Mouse (Mus musculus): Measurements from ENCODE around the gene Zfp664. TPM values are rescaled to one million over a fixed set of nuclear protein-coding genes. Genes with fewer than 3 reads are reported as not detected.

Gene Zfp664
- polyA plus RNA-seq, 1 experiment from 2014 or later: 41.5 TPM

DNA sequence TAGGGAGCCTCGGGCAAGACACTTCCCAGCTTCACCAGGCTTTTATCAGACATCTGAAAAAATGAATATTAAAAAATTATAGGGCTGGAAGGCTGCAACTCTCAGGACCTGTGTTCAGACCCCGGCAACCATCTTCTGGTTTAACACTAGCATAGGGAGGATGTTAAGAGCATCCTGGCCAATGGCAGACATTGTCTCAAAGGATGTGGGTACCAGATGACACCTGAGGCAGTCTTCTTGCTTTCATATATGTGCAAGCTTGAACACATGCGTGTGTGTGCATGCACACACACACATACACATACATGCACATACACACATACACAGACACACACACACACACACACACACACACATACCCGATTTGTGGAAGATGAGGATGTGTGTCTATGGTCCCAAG, 82.6 kb downstream of the Zfp664 start:
- 79% methylated on average over 4 of the region's 4 CpGs for WGBS
- H3K27ac ChIP-seq (replicated peaks): no peak overlapping the region
- H3K9ac ChIP-seq (ENCODE audit: low read length): no peak overlapping the region
- no peak overlapping the region for H3K4me2 ChIP-seq (replicated peaks; ENCODE audit: low read depth)
- H3K27me3 ChIP-seq (ENCODE audit: control insufficient read depth, insufficient read depth, low read length): no peaks in the 10 kb centered on the region
- H3K36me3 ChIP-seq (ENCODE audit: control insufficient read depth, insufficient read depth, low read length): no peaks in the 10 kb centered on the region
- no peak for ATAC-seq (ENCODE audit: low FRiP score, low TSS enrichment)
- DNase-seq (ENCODE audit: low spot score): no peak
- H3K4me3 ChIP-seq (ENCODE audit: low read depth, low read length): no peak overlapping the region
- no peaks in the 10 kb centered on the region for H3K4me1 ChIP-seq (replicated peaks; ENCODE audit: control insufficient read depth, insufficient read depth)
- TF ChIP-seq CTCF (IDR thresholded peaks at IDR 0.05; ENCODE audit: low read depth): no peak
- TF ChIP-seq EP300 (optimal IDR thresholded peaks at IDR 0.05): no peak
- no peaks in the 10 kb centered on the region for H3K9me3 ChIP-seq (ENCODE audit: control insufficient read depth, low read length)

DNA sequence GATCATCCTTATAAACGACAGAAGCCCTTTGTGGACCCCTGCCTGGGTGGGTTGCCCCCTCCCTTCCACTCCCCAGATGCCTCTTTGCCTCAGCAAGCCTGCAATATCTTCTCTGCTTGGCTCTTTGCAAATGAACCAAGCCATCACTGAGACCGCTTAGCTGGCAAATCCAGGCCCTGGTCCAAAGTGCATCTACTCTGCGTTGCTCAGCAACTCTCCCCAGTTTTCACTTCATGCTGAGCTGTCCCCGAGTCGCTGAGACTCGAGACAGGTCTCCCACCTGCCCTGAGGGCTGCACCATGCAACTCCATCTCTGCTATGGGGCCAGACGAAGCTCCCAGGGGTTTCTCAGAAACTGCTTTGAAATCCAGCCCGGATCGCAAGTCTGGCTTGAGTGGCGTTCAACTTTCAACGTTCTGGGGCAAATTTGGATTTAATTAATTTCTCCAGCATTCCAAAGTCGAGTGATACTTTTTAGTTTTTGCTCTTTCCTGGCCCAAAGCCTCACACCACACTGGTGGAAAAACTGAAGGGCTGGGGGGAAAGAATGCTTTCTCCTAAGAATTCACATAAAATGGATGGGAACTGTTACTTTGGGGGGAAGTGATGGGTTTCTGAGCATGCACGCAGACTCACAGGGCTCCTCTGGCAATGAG, 88.3 kb downstream of the Zfp664 start:
- Histone ChIP-seq H3K9me3 (ENCODE audit: control insufficient read depth, low read length) (no peaks in the 10 kb centered on the region), H3K4me2 (replicated peaks; ENCODE audit: low read depth) (no peak overlapping the region), H3K27ac (replicated peaks) (no peak overlapping the region), H3K4me3 (ENCODE audit: low read depth, low read length) (no peak overlapping the region), H3K36me3 (ENCODE audit: control insufficient read depth, insufficient read depth, low read length) (no peaks in the 10 kb centered on the region), H3K9ac (ENCODE audit: low read length) (no peak overlapping the region), H3K27me3 (ENCODE audit: control insufficient read depth, insufficient read depth, low read length) (no peaks in the 10 kb centered on the region), H3K4me1 (replicated peaks; ENCODE audit: control insufficient read depth, insufficient read depth) (no peaks in the 10 kb centered on the region)
- WGBS: 57% methylated on average over 13 of the region's 13 CpGs
- ATAC-seq (ENCODE audit: low FRiP score, low TSS enrichment) (no peak), DNase-seq (ENCODE audit: low spot score) (no peak)
- TF ChIP-seq CTCF (IDR thresholded peaks at IDR 0.05; ENCODE audit: low read depth) (no peak), EP300 (optimal IDR thresholded peaks at IDR 0.05) (no peak)

DNA sequence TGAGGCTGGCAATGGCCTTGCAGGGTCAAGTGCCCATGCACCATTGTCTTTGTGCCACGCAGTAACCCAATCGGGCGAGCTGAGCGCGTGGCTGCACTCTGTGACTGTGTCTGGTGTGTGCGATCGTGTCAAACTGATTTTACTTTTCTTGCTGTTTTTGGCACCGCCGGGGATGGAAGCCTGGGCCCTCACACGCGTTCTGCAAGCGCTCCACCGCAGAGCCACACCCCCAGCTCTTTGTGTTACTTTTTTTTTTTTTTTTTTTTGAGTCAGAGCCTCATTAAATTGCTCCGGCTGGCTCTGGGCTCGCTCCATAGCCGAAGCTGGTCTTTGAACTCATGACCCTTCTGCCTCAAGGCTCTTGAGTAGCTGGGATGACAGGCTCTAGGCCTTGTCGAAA, 88.8 kb downstream of the Zfp664 start:
- Histone ChIP-seq H3K27ac (replicated peaks) (no peak overlapping the region), H3K27me3 (ENCODE audit: control insufficient read depth, insufficient read depth, low read length) (no peaks in the 10 kb centered on the region), H3K9ac (ENCODE audit: low read length) (no peak overlapping the region), H3K4me1 (replicated peaks; ENCODE audit: control insufficient read depth, insufficient read depth) (no peaks in the 10 kb centered on the region), H3K9me3 (ENCODE audit: control insufficient read depth, low read length) (no peaks in the 10 kb centered on the region), H3K36me3 (ENCODE audit: control insufficient read depth, insufficient read depth, low read length) (no peaks in the 10 kb centered on the region), H3K4me2 (replicated peaks; ENCODE audit: low read depth) (no peak overlapping the region), H3K4me3 (ENCODE audit: low read depth, low read length) (no peak overlapping the region)
- no peak for DNase-seq (ENCODE audit: low spot score)
- no peak for ATAC-seq (ENCODE audit: low FRiP score, low TSS enrichment)
- WGBS: 66% methylated on average over 17 of the region's 17 CpGs
- TF ChIP-seq CTCF (IDR thresholded peaks at IDR 0.05; ENCODE audit: low read depth) (no peak), EP300 (optimal IDR thresholded peaks at IDR 0.05) (no peak)

Other genes with a start within 250 kb of the Zfp664 start
- gene Atp6v0a2, start 234.1 kb upstream of the Zfp664 start, polyA plus RNA-seq (2015; fragmentation: Nextera tagmentation; extraction: Ambion mirVana): 27.2 and 29.2 TPM in 2 replicates
- gene Dnah10, start 137.6 kb upstream of the Zfp664 start, polyA plus RNA-seq (2015; fragmentation: Nextera tagmentation; extraction: Ambion mirVana): 0.04 and 0.10 TPM in 2 replicates
- gene Ccdc92, start 267 bp upstream of the Zfp664 start, polyA plus RNA-seq (2015; fragmentation: Nextera tagmentation; extraction: Ambion mirVana): 3.9 and 4.1 TPM in 2 replicates
- gene Rflna, start 140.5 kb downstream of the Zfp664 start, polyA plus RNA-seq (2015; fragmentation: Nextera tagmentation; extraction: Ambion mirVana): 1.8 and 2.3 TPM in 2 replicates

Measured in stomach, postnatal 0 days (tissue).